Mouse (Mus musculus): ENCODE data around the gene Zfp385a. TPM values are rescaled to one million over a fixed set of nuclear protein-coding genes. Genes with fewer than 3 reads are reported as not detected.

The Zfp385a gene
- 22.6 and 26.6 TPM in 2 replicates for polyA plus RNA-seq (2015; fragmentation: Nextera tagmentation; extraction: Ambion mirVana)

DNA sequence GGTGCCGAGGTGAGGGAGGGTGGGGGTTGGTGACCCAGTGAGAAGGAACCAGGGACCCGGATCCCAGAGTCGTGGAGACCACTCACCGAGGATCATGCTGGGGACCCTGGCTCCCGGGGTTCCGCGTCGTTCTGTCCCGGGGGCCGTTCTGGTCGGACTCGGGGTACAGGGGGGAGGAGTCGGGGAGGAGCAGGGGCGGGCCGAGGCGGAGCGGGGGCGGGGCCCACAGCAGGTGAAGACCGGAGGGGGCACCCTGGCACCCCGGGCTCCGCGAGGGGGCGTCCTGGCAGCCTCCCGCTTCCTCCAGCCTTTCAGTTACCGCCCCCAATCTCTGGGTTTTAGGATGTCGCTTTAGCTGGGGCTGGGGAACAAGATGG lies at the start of gene Zfp385a:
Gene Zfp385a, minus strand, starts transcription at position 133 of the 377 bp plus-strand sequence.
- WGBS, result under 1% methylated on average over 26 of the region's 26 CpGs
- peak within 1 kb of the TSS; percentile 27; the same call in 1 of the 2 replicates for H3K27ac ChIP-seq (replicated peaks)

DNA sequence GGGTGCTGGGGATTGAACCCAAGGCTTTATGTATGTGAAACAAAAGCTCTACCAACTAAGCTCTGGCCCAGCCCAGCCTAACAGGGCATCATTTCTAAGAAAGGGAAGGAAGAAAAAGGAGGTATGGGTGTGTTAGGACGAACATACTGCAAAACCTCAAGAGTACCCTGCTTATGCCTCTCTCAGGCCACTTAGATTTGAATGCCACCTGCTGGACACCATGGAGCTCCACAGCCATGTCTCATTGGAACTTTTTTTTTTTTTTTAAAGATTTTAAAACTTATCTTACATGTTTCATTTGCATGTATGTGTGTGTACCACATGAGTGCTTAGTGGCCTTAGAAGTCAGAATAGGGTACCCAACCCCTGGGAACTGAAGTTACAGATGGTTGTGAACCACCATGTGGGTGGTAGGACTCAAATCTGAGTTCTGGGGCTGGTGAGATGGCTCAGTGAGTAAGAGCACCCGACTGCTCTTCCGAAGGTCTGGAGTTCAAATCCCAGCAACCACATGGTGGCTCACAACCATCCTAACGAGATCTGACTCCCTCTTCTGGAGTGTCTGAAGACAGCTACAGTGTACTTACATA lies 48.8 kb upstream of the Zfp385a start:
- no peak for ATAC-seq (ENCODE audit: low FRiP score, low read depth)

More for the DNA sequence above, at the start of gene Zfp385a:
- Histone ChIP-seq H3K4me2 (peak within 1 kb of the TSS; percentile 80), H3K4me3 (peak within 1 kb of the TSS; percentile 69), H3K9me3 (no peaks in the 10 kb centered on the region), H3K36me3 (no peaks in the 10 kb centered on the region), H3K4me1 (replicated peaks) (peaks cover 30% of the 10 kb centered on the region), H3K9ac (peak within 1 kb of the TSS; percentile 64), H3K27me3 (no peaks in the 10 kb centered on the region)
- peak; percentile 49 for ATAC-seq (ENCODE audit: low FRiP score, low read depth)

DNA sequence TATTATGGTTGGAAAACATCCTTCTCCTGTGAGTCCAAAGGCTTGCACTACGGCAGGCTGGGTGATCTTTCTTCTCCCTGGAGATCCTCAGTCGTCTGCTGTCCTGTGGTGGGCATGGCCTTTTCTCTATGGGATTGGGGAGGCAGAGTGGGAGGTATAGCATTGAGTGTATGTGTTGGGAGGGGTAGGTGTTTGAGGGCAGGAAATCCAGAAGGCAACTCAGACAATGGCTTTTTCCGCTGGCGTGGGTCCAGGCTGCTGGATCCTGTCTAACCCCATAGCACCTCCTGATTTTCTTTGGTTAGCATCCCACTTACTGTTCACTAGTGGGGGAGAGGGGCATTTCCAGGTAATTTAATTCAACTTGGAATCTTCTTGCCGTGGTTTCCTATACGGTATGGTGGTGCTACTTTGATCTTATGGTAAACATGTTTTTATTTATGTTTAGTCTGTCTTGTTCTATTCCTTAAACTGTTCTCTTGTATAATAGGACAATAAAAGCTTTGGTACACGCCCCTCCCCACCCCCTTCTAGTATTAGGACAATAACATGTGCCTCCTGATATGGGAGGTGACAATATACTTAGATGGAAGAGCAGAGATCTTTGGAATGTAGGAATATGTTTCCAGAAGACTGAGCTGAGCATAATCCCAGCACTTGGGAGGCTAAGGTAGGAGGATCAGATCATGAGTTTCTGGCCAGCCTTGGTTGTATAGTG lies 44.0 kb upstream of the Zfp385a start:
- H3K9ac ChIP-seq, result no peak overlapping the region
- no peaks in the 10 kb centered on the region for H3K36me3 ChIP-seq
- H3K4me3 ChIP-seq, result no peak overlapping the region
- H3K27me3 ChIP-seq, result no peaks in the 10 kb centered on the region
- H3K27ac ChIP-seq (replicated peaks), result no peak overlapping the region
- H3K4me1 ChIP-seq (replicated peaks), result no peaks in the 10 kb centered on the region
- ATAC-seq (ENCODE audit: low FRiP score, low read depth), result no peak
- no peaks in the 10 kb centered on the region for H3K9me3 ChIP-seq
- WGBS, result 70% methylated on average over 7 of the region's 7 CpGs
- no peak overlapping the region for H3K4me2 ChIP-seq

More for the DNA sequence above, 48.8 kb upstream of the Zfp385a start:
- no peak overlapping the region for H3K27ac ChIP-seq (replicated peaks)
- no peaks in the 10 kb centered on the region for H3K27me3 ChIP-seq
- 62% methylated on average over 4 of the region's 4 CpGs for WGBS
- H3K4me3 ChIP-seq, result no peak overlapping the region
- no peaks in the 10 kb centered on the region for H3K36me3 ChIP-seq
- no peak overlapping the region for H3K4me2 ChIP-seq
- no peak overlapping the region for H3K9ac ChIP-seq
- no peaks in the 10 kb centered on the region for H3K4me1 ChIP-seq (replicated peaks)
- H3K9me3 ChIP-seq, result no peaks in the 10 kb centered on the region

DNA sequence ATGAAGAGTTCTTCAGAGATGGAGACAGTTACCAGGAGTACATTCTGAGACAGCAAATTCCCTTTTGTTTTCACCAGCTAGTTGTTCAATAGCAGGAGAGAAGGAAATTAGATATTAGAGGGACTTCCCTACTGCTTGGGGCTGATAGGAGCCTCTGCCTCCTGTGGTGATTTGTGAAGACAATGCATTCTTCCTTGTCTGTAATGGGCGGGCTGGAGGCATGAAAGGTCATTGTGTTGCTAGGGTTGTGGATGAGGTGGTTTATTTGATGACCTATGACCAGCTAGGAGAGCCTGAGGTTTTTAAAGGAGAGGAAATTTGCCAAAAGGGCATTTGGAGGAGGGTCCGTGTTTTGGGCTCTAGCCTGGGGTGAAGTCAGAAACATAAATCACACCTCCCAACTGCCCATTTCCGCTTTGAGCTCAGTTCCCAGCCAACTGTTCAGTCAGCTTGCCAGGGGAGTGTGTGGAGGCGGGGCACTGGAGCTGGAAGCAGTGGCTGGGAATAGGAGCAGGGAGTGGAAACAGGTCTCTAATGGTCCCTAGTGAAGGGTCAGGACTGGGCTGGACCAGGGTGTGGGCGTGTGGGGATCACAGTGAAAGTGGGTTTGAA lies 43.0 kb upstream of the Zfp385a start:
- Histone ChIP-seq H3K27me3 (no peaks in the 10 kb centered on the region), H3K9ac (no peak overlapping the region), H3K36me3 (no peaks in the 10 kb centered on the region), H3K4me2 (no peak overlapping the region), H3K4me1 (replicated peaks) (peaks cover 5% of the 10 kb centered on the region; the same call in 1 of the 2 replicates), H3K9me3 (no peaks in the 10 kb centered on the region), H3K4me3 (no peak overlapping the region), H3K27ac (replicated peaks) (no peak overlapping the region)
- 27% methylated on average over 5 of the region's 5 CpGs for WGBS
- no peak for ATAC-seq (ENCODE audit: low FRiP score, low read depth)

DNA sequence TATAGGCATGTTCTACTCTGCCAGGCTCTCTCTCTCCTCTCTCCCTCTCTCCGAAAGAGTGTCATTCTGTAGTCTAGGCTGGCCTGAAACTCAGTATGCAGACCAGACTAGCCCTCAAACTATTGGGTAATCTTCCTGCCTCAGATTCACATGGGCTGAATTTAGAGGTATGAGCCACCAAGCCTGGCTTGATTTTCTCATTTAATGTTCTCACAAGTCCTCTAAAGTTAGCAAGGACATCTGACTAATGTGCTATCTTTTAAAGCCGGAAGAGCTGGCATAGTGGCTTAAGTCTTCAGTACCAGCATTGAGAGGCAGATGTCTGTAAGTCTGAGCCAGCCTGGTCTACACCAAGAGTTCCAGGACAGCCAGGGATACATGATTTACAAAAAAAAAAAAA lies 42.2 kb upstream of the Zfp385a start:
- peaks cover 5% of the 10 kb centered on the region; the same call in 1 of the 2 replicates for H3K4me1 ChIP-seq (replicated peaks)

DNA sequence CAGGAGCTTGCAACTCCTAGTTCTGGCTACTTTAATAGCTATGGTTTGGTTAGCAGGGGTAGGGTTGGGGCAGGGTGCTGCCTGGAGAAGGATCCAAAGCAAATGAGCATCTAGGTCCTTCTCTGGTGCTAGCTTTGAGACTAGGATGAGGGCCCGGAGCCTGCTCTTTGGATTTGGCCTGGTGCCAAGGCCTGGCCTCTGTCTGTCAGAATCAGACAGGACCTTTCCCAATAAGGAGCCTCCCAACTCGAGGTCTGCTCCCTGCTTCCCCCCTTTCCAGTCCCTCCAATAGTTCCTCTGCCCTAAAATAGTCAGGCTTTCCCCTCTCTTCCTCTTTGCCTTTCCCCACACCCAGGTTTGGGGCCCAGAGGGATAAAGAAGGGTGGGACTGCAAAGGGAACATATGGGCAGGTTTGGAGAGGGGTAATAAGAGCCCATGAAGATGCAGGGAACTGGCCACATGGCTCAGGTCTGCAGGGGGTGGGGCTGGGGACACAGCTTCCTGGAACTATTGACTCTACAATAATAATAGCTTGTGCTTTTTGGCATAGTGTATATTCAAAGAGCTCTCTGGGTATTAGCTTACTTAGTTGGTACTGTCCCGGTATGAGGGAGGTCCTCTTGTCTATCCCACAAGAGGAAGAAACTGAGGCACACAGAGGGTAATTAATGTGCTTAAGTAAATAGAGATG lies 38.9 kb upstream of the Zfp385a start:
- Histone ChIP-seq H3K27me3 (no peaks in the 10 kb centered on the region), H3K4me1 (replicated peaks) (peaks cover 11% of the 10 kb centered on the region; the same call in 1 of the 2 replicates), H3K4me3 (no peak overlapping the region), H3K36me3 (no peaks in the 10 kb centered on the region), H3K27ac (replicated peaks) (no peak overlapping the region), H3K9ac (no peak overlapping the region), H3K4me2 (no peak overlapping the region), H3K9me3 (no peaks in the 10 kb centered on the region)
- no peak for ATAC-seq (ENCODE audit: low FRiP score, low read depth)
- WGBS, result 54% methylated on average over 3 of the region's 3 CpGs

More for the DNA sequence above, 42.2 kb upstream of the Zfp385a start:
- no peak for ATAC-seq (ENCODE audit: low FRiP score, low read depth)
- Histone ChIP-seq H3K4me2 (no peak overlapping the region), H3K4me3 (no peak overlapping the region), H3K9me3 (no peaks in the 10 kb centered on the region), H3K9ac (no peak overlapping the region), H3K27ac (replicated peaks) (no peak overlapping the region), H3K36me3 (no peaks in the 10 kb centered on the region), H3K27me3 (no peaks in the 10 kb centered on the region)
- WGBS, result 86% methylated on average over 2 of the region's 2 CpGs

DNA sequence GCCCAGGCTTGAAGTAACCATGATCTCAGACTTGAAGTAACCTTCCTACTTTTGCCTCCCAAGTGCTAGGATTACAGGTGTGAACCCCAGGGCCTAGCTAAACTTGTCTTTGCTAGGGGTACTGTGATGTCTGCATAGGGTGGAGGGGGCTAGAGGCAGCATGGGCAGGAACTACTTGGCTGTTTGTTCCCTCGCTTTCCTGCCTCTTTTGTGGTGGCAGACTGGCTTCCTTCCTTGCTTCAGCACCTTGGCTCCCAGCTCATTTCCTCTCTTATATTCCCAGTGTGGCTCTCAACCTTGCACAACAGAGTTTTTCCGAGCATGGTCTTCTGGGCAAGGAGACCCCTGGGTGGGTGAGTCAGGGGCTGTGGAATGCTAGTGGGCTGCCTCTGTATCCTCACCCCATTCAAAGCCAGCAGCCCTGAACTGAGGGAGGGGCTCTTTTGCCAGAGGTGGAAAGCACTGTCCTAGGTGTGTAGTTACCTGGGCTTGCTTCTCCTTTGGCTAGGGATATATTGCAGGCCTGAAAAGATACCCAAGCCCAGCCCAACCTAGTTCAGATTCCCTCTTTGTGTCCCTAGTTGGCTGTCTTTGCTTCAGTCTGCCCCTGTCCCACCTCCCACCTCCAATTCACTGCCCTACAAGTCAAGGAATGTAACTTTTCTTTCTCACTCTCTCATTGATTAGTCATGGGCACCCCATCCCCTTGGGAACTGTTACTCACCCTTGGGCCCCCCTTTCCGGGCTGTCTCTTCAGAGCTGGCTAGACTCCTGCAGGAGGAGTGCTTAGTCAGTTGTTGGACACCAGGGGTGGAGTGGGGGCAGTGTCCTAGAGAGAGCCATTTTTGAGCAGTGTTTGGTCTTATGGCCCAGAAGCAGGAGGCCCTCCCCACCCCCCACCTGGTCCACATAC lies 38.1 kb upstream of the Zfp385a start:
- Histone ChIP-seq H3K4me2 (no peak overlapping the region), H3K9ac (no peak overlapping the region), H3K27me3 (no peaks in the 10 kb centered on the region), H3K4me1 (replicated peaks) (peaks cover 11% of the 10 kb centered on the region; the same call in 1 of the 2 replicates), H3K36me3 (no peaks in the 10 kb centered on the region), H3K4me3 (no peak overlapping the region), H3K9me3 (no peaks in the 10 kb centered on the region), H3K27ac (replicated peaks) (no peak overlapping the region)
- 62% methylated on average over 3 of the region's 3 CpGs for WGBS
- no peak for ATAC-seq (ENCODE audit: low FRiP score, low read depth)

DNA sequence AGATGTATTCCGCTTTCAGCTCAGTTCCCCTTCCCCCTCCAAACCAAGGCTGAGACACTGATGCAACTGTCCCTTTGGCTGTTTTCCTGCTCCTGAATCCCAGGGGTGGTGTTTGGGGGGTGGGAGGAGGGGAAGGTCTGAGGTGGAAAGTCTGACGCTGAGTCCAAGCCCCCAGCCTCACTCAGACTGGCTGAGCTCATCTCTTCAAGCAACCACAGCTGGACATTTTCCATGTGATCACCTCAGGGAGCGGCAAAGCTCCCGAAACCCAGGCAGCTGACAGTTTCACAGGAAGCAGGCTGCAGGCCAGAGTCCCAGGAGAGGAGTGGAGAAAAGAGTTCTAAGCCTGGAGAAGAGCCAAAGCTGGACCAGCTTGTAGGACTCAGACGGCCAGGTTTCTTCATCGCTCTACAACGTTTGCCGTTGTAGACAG lies 37.0 kb upstream of the Zfp385a start:
- Histone ChIP-seq H3K4me1 (replicated peaks) (peaks cover 11% of the 10 kb centered on the region; the same call in 1 of the 2 replicates), H3K4me3 (no peak overlapping the region), H3K27me3 (no peaks in the 10 kb centered on the region), H3K9ac (no peak overlapping the region), H3K4me2 (no peak overlapping the region), H3K27ac (replicated peaks) (no peak overlapping the region), H3K9me3 (no peaks in the 10 kb centered on the region), H3K36me3 (no peaks in the 10 kb centered on the region)
- ATAC-seq (ENCODE audit: low FRiP score, low read depth), result no peak
- WGBS, result 55% methylated on average over 8 of the region's 8 CpGs

DNA sequence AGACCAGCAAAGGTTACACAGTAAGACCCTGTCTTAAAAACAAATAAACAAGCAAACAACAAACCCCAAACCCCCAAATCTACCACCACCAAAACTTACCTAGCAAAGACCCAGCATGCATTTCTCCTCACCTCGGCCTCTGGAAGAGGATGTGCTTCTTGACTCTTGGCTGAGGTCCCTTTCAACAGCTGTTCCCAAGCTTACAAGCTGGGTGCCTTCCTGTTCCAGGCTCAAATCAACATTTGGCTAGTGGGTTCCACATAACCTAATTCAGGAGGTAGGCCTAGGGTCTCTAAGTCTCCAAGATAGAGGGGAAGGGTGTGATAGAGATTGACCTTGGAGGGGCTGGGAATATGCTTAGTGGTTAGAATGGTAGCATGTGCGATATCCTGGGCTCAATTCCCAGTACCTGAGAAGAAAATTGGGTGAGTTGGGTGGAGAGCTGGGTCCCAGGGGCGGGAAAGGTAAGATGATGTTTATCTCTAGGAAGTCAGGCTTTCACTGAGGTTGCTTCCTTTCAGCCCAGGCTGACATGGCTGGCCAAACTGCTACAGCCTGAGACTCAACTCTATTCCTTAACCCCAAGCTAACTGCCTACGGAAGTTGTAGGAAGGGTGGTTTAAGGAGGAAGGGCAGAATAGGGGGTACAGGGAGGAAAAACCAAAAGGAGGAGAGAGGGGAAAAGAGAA lies 35.4 kb upstream of the Zfp385a start:
- Histone ChIP-seq H3K9ac (no peak overlapping the region), H3K27ac (replicated peaks) (no peak overlapping the region), H3K9me3 (no peaks in the 10 kb centered on the region), H3K4me2 (no peak overlapping the region), H3K4me3 (no peak overlapping the region), H3K27me3 (no peaks in the 10 kb centered on the region), H3K36me3 (no peaks in the 10 kb centered on the region), H3K4me1 (replicated peaks) (peaks cover 11% of the 10 kb centered on the region; the same call in 1 of the 2 replicates)
- 81% methylated on average over 4 of the region's 4 CpGs for WGBS
- no peak for ATAC-seq (ENCODE audit: low FRiP score, low read depth)

DNA sequence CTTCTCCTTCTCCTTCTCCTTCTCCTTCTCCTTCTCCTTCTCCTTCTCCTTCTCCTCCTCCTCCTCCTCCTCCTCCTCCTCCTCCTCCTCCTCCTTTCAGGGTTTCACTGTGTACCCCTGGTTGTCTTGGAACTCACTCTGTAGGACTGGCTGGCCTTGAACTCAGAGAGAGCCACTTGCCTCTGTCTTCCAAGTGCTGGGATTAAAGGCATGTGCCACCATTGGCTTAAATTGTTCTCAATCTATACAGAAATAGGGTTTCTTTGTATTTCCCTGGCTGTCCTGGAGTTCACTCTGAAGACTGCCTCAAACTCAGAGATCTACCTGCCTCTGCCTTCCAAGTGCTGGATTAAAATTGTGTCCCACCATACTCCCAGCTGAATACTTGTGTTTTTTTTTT lies 32.6 kb upstream of the Zfp385a start:
- Histone ChIP-seq H3K4me3 (no peak overlapping the region), H3K4me1 (replicated peaks) (0 out of 2 replicates have a peak, but pooled peaks cover 6% of the 10 kb centered on the region), H3K27me3 (no peaks in the 10 kb centered on the region; the same call in 1 of the 2 replicates), H3K27ac (replicated peaks) (no peak overlapping the region), H3K9me3 (no peaks in the 10 kb centered on the region), H3K9ac (no peak overlapping the region), H3K4me2 (no peak overlapping the region), H3K36me3 (no peaks in the 10 kb centered on the region)
- no peak for ATAC-seq (ENCODE audit: low FRiP score, low read depth)

DNA sequence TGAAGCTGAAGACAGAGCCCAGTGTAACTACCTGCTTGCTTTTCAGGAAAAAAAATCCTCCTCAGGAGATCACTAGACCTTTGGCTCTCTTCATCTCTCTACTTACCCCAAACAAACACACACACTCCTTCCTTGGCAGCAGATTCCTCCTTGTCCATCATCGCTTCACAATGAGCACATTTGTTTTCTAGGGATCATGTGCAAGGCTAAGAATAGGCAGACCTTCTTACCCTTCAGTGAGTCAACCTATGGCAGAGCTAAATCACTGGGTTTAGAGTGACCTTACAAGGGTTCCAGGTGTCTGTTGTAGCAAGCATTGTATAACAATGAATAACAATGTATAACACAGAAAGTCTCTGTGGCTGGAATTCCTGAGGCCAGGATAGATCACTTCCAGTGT lies 31.8 kb upstream of the Zfp385a start:
- Histone ChIP-seq H3K9me3 (no peaks in the 10 kb centered on the region), H3K27ac (replicated peaks) (no peak overlapping the region), H3K4me1 (replicated peaks) (peaks cover 7% of the 10 kb centered on the region), H3K4me2 (no peak overlapping the region), H3K27me3 (no peaks in the 10 kb centered on the region; the same call in 1 of the 2 replicates), H3K36me3 (no peaks in the 10 kb centered on the region), H3K4me3 (no peak overlapping the region), H3K9ac (no peak overlapping the region)
- WGBS, result 79% methylated on average over 1 of the region's 1 CpGs
- ATAC-seq (ENCODE audit: low FRiP score, low read depth), result no peak

Data from hindbrain, embryonic 15.5 days (tissue).